Comparison of ENCODE assay signal across 8 mouse cellular contexts in the genomic region with DNA sequence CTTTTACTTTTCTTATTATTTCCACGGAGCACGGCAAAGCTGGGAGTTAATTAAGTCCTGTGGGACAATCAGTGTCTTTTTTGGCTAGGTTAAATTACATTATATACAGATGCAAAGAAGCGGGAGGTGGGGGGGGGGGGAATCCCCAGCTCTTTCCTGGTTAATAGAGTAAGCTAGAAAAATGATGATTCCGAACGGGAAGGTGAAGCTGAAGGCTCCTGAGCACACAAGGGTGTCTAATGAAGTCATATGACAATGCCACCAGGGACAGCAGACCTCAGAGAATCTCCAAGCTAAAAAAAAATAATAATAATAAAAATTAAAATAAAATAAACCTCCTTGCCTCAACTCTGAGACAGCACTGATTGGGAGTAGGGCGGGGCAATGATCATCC.
DNase-seq lines count a peak whose midpoint lies in the region; ATAC-seq and TF ChIP-seq lines count a peak whose summit lies in the region.

No protein-coding gene starts in this region.

- WGBS in heart, embryonic 15.5 days = 35% methylated on average over 6 of the region's 6 CpGs
- WGBS in heart, adult 2 months = 35% methylated on average over 6 of the region's 6 CpGs
- WGBS in embryonic facial prominence, embryonic 12.5 days = 23% methylated on average over 6 of the region's 6 CpGs
- WGBS in intestine, embryonic 14.5 days = 31% methylated on average over 6 of the region's 6 CpGs
- 19% methylated on average over 6 of the region's 6 CpGs for WGBS in midbrain, embryonic 15.5 days

- peaks cover 4% of the 10 kb centered on the region; the same call in 1 of the 2 replicates for H3K4me1 ChIP-seq in heart, embryonic 15.5 days (replicated peaks)
- H3K4me1 ChIP-seq in heart, adult 2 months (ENCODE audit: control insufficient read depth, insufficient read depth, low read length) = no peaks in the 10 kb centered on the region
- H3K4me1 ChIP-seq in embryonic facial prominence, embryonic 12.5 days = peaks cover 9% of the 10 kb centered on the region; the same call in 1 of the 2 replicates
- no peaks in the 10 kb centered on the region; the same call in 1 of the 2 replicates for H3K4me1 ChIP-seq in intestine, embryonic 14.5 days (replicated peaks; ENCODE audit: control insufficient read depth, insufficient read depth, low read length)
- H3K4me1 ChIP-seq in midbrain, embryonic 15.5 days = peaks cover 9% of the 10 kb centered on the region; the same call in 1 of the 2 replicates

- TF ChIP-seq EP300 in heart, adult 2 months (IDR thresholded peaks at IDR 0.05; ENCODE audit: insufficient read depth, low read depth, low read length) = no peak

- ATAC-seq in heart, embryonic 15.5 days (replicated peaks; ENCODE audit: insufficient number of reproducible peaks, insufficient read depth, low FRiP score, low read depth) = no peak
- 0 out of 2 replicates have a peak, but pooled peaks have one; percentile 15 for ATAC-seq in embryonic facial prominence, embryonic 12.5 days (ENCODE audit: insufficient number of reproducible peaks, insufficient read depth, low FRiP score, low TSS enrichment)
- peak; percentile 19; the same call in 1 of the 2 replicates for ATAC-seq in intestine, embryonic 14.5 days (replicated peaks; ENCODE audit: low FRiP score, low TSS enrichment, low read depth)
- peak; percentile 73 for ATAC-seq in midbrain, embryonic 15.5 days (replicated peaks)

- TF ChIP-seq POLR2A in heart, adult 2 months (IDR thresholded peaks at IDR 0.05; ENCODE audit: insufficient read depth, low read depth, low read length) = no peak

- no peak overlapping the region for H3K9ac ChIP-seq in heart, embryonic 15.5 days
- no peak overlapping the region for H3K9ac ChIP-seq in heart, adult 2 months (ENCODE audit: low read depth, low read length)
- peak overlapping the region; percentile 36; the same call in 1 of the 2 replicates for H3K9ac ChIP-seq in embryonic facial prominence, embryonic 12.5 days
- 0 out of 2 replicates have a peak overlapping the region, but pooled peaks have one; percentile 7 for H3K9ac ChIP-seq in intestine, embryonic 14.5 days (ENCODE audit: low read length)
- H3K9ac ChIP-seq in midbrain, embryonic 15.5 days = peak overlapping the region; percentile 53

- H3K4me3 ChIP-seq in heart, embryonic 15.5 days = peak overlapping the region; percentile 41
- no peak overlapping the region for H3K4me3 ChIP-seq in heart, adult 2 months
- peak overlapping the region; percentile 40 for H3K4me3 ChIP-seq in embryonic facial prominence, embryonic 12.5 days
- H3K4me3 ChIP-seq in intestine, embryonic 14.5 days (ENCODE audit: low read depth, low read length) = peak overlapping the region; percentile 38
- peak overlapping the region; percentile 42 for H3K4me3 ChIP-seq in midbrain, embryonic 15.5 days

- H3K4me2 ChIP-seq in heart, embryonic 15.5 days = peak overlapping the region; percentile 73
- H3K4me2 ChIP-seq in embryonic facial prominence, embryonic 12.5 days (replicated peaks) = peak overlapping the region; percentile 74
- peak overlapping the region; percentile 63 for H3K4me2 ChIP-seq in intestine, embryonic 14.5 days (ENCODE audit: low read length)
- peak overlapping the region; percentile 71 for H3K4me2 ChIP-seq in midbrain, embryonic 15.5 days

- H3K79me2 ChIP-seq in heart, adult 2 months (replicated peaks; ENCODE audit: control insufficient read depth, insufficient read depth, low read length) = no peaks in the 10 kb centered on the region

- H3K27me3 ChIP-seq in heart, embryonic 15.5 days = no peaks in the 10 kb centered on the region; the same call in 1 of the 2 replicates
- H3K27me3 ChIP-seq in heart, adult 2 months (ENCODE audit: control insufficient read depth, insufficient read depth, low read length) = no peaks in the 10 kb centered on the region
- peaks cover 8% of the 10 kb centered on the region; the same call in 1 of the 2 replicates for H3K27me3 ChIP-seq in embryonic facial prominence, embryonic 12.5 days
- no peaks in the 10 kb centered on the region for H3K27me3 ChIP-seq in intestine, embryonic 14.5 days (replicated peaks; ENCODE audit: control insufficient read depth, insufficient read depth, low read length)
- H3K27me3 ChIP-seq in midbrain, embryonic 15.5 days (replicated peaks) = no peaks in the 10 kb centered on the region

- no peak overlapping the region for H3K27ac ChIP-seq in heart, embryonic 15.5 days
- no peak overlapping the region for H3K27ac ChIP-seq in heart, adult 2 months
- no peak overlapping the region for H3K27ac ChIP-seq in embryonic facial prominence, embryonic 12.5 days
- no peak overlapping the region for H3K27ac ChIP-seq in intestine, embryonic 14.5 days (ENCODE audit: low read depth)
- H3K27ac ChIP-seq in midbrain, embryonic 15.5 days = peak overlapping the region; percentile 90

- intact Hi-C loops in heart, adult 2 months (cut with DNase I) = no loop called here

- H3K9me3 ChIP-seq in heart, embryonic 15.5 days (replicated peaks) = no peaks in the 10 kb centered on the region
- no peaks in the 10 kb centered on the region for H3K9me3 ChIP-seq in embryonic facial prominence, embryonic 12.5 days
- no peaks in the 10 kb centered on the region for H3K9me3 ChIP-seq in intestine, embryonic 14.5 days (ENCODE audit: control insufficient read depth, low read length)
- no peaks in the 10 kb centered on the region for H3K9me3 ChIP-seq in midbrain, embryonic 15.5 days

- no peaks in the 10 kb centered on the region for H3K36me3 ChIP-seq in heart, embryonic 15.5 days
- no peaks in the 10 kb centered on the region for H3K36me3 ChIP-seq in heart, adult 2 months (ENCODE audit: control insufficient read depth, insufficient read depth, low read length)
- no peaks in the 10 kb centered on the region for H3K36me3 ChIP-seq in embryonic facial prominence, embryonic 12.5 days
- no peaks in the 10 kb centered on the region for H3K36me3 ChIP-seq in intestine, embryonic 14.5 days (ENCODE audit: control insufficient read depth, insufficient read depth, low read length)
- H3K36me3 ChIP-seq in midbrain, embryonic 15.5 days (replicated peaks) = no peaks in the 10 kb centered on the region

- DNase-seq in heart, adult 2 months = no peak
- no peak for DNase-seq in intestine, embryonic 14.5 days (ENCODE audit: low spot score)
- no peak for DNase-seq in adrenal gland, postnatal 10 days
- DNase-seq in layer of hippocampus, adult 11-12 months (ENCODE audit: low spot score) = no peak
- no peak for DNase-seq in urinary bladder, postnatal 14 days (ENCODE audit: low spot score)

- no peak for TF ChIP-seq CTCF in heart, adult 2 months (IDR thresholded peaks at IDR 0.05)

Comparison
In these comparisons a context has a peak if more than half of its experiments do, and no peak if none do; other contexts are left out.
1. H3K9ac ChIP-seq: peak in embryonic facial prominence, embryonic 12.5 days (single experiment), intestine, embryonic 14.5 days (single experiment) and midbrain, embryonic 15.5 days (single experiment); none in heart, embryonic 15.5 days (single experiment) and heart, adult 2 months (single experiment).
2. Peak in every context shown above with its lines, with median percentiles within 50 percentile points of each other: H3K4me2 ChIP-seq.